ENCODE assay signal across 25 mouse cellular contexts in the genomic region with DNA sequence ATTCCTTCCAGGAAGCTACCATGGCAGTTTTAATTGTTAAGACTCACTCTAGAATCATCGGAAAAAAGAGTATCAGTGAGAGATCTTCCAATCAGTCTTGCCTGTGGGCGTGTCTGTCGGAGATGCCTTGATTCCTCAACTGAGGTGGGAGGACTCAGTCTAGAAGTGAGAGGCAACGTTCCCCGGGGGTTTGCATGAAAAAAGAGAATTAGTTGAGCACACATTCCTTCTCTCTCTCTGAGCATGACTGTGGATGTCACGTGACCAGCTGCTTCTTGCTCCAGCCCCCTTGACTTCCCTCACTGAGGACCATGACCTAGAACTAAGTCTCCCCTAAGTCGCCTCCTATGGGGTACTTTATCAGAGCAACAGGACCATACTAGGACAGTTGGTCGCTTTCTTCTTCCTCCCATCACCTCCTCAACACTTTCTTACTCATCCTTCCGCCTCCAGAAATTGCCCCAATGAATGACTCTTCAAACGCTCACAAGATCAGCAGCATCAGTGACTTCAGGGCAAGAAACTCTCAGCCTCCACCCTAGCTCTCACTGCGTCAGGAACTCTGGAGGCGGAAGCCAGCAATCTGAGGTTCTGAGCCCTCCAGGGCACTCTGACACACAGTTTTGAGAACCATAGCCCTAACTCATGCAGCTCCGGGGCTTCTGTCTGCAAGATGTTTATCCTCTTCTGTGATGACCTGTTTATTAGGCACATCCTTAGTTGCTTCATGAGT.
"Had no signal": no experiment of that assay in that cellular context is flagged by ENCODE, and none has a peak within 500 bp of the region (broad histone marks: within the 10 kb centered on the region; RNA-seq: fewer than 3 reads in every experiment).

No protein-coding gene starts in this region.

- H3K27me3 ChIP-seq: heart, embryonic 13.5 days; heart, embryonic 15.5 days; kidney, embryonic 15.5 days; limb, embryonic 13.5 days; limb, embryonic 15.5 days; liver, embryonic 12.5 days had no signal

- H3K4me2 ChIP-seq: heart, embryonic 11.5 days; heart, embryonic 13.5 days; heart, embryonic 15.5 days; hindbrain, embryonic 14.5 days; kidney, embryonic 15.5 days; limb, embryonic 13.5 days; limb, embryonic 15.5 days; liver, embryonic 12.5 days had no signal

- H3K4me1 ChIP-seq: heart, embryonic 15.5 days; liver, embryonic 12.5 days had no signal

- H3K4me3 ChIP-seq: heart, adult 2 months; heart, embryonic 13.5 days; heart, embryonic 15.5 days; kidney, embryonic 15.5 days; limb, embryonic 13.5 days; limb, embryonic 15.5 days; liver, embryonic 12.5 days had no signal

- DNase-seq: gastrocnemius, postnatal 14 days; gastrocnemius, postnatal 36 days; heart, adult 11 months; heart, adult 2 months; heart, postnatal 14 days; heart, postnatal 36 days; kidney, adult 11 months; kidney, adult 2 months; kidney, adult 9 months; kidney, postnatal 14 days; kidney, postnatal 36 days; layer of hippocampus, adult 9-11 months; layer of hippocampus, postnatal 36 days; left cerebral cortex, postnatal 4 days had no signal

- H3K27ac ChIP-seq: heart, adult 2 months; heart, embryonic 13.5 days; heart, embryonic 15.5 days; hindbrain, embryonic 14.5 days; kidney, embryonic 15.5 days; kidney, postnatal 0 days; limb, embryonic 13.5 days; limb, embryonic 15.5 days; liver, embryonic 12.5 days; liver, embryonic 14.5 days had no signal

- H3K9ac ChIP-seq: heart, embryonic 13.5 days; heart, embryonic 15.5 days; hindbrain, embryonic 14.5 days; kidney, embryonic 15.5 days; limb, embryonic 13.5 days; limb, embryonic 15.5 days; liver, embryonic 12.5 days; liver, embryonic 14.5 days had no signal

- ATAC-seq: intestine, embryonic 16.5 days; liver, embryonic 12.5 days had no signal

- H3K9me3 ChIP-seq: heart, embryonic 13.5 days; heart, embryonic 15.5 days; kidney, embryonic 15.5 days; limb, embryonic 13.5 days; limb, embryonic 15.5 days; liver, embryonic 12.5 days had no signal

- H3K36me3 ChIP-seq: heart, embryonic 13.5 days; heart, embryonic 15.5 days; kidney, embryonic 15.5 days; limb, embryonic 13.5 days; limb, embryonic 15.5 days; liver, embryonic 12.5 days had no signal
